Mouse (Mus musculus): ENCODE data around the gene Trim8.

The Trim8 gene

DNA sequence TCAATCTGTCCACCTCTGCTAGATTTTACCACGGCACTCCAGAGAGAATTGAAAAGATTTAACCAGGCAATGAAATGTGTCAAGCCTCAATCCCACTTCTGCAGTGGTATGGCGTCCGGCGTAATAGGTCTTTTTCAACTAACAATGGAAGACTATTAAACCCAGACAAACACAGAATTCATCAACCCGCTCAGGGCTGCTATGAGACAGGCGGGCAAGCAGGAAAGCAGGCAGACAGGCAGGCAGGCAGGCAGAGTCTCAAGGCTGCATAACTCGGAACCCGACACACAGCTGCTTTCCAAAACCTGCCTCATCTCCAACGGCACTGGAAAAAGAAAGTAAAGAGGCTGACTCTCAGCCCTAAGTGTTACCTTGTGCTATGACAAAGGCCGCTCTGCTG lies 46.6 kb downstream of the Trim8 start:
- DNase-seq (ENCODE audit: low spot score in 2 of 2): no peak

DNA sequence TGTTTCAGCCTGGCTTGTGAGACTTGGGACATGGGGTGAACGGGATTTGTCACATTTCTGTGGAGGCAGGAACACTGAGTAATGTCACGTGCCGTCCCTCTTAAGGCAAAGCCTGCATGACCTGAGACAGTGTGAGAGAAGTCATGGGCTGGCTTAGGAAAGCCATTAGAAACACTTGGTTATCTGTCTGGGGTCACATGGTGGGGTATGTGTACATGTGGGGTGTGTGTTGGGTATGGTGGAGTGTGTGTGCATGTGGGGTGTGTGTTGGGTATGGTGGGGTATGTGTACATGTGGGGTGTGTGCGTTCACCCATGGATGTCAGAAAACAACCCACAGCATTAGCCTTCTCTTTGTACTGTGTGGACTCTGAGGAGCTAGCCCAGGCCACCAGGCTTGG lies 48.9 kb downstream of the Trim8 start:
- DNase-seq (ENCODE audit: low spot score in 2 of 2): no peak

DNA sequence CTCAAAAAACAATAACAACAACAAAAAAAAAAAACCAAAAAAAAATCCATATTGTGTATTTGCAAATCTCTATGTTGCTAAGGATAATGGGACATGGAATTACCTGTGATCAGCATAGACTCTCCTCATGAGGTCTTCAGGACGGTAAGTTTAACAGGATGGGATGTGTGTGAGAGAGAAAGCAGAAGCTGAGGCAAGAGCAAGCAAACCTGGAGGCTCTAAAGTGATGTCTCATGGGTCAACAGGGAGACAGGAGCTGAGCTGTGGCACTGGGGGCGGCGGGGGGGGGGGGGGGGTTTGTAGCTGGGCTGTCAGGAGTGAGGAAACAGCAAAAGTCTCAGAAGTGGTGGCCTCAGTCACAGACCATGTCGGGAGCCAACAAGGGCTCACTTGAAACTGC lies 51.0 kb downstream of the Trim8 start:
- DNase-seq (ENCODE audit: low spot score in 2 of 2): no peak

DNA sequence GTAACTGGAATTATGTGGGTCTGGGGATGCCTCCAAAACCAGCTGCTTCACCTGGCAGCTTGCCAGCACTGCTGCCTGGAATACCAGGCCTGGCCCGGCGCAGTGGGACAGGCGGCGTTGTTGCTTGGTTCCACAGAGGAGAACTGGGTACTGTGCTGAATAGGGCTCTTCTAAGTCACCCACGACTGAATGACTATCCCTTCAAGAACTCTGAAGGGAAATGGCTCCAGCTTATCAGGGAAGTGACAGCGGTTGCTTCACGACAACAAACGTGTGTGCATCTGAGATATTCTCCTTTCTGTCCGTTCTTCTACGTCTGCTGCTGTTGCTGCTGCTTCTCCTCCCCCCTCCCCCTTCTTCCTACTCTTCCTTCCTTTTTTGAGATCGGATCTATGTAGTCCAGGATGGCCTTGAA lies 52.0 kb downstream of the Trim8 start:
- peak; percentile 79 to 80 for DNase-seq (ENCODE audit: low spot score in 2 of 2)

DNA sequence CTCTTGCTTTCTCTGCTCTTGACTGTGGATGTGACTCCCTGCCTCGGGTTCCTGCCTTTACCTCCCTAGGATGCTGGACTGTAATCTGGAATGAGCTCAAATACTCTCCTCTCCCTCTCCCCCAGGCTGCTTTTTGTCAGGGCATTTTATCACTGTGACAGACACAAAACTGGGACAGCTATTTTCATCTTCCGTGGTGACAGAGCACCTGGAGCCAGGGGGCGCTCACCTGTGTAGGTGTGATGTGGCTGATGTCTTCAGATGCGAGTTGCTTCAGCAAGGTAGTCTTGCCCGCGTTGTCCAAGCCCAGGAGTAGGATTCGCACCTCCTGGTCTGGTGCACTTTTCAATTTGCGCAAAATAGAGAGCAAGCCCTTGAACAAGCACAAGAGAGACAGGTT lies 56.5 kb downstream of the Trim8 start:
- no peak for DNase-seq (ENCODE audit: low spot score in 2 of 2)

DNA sequence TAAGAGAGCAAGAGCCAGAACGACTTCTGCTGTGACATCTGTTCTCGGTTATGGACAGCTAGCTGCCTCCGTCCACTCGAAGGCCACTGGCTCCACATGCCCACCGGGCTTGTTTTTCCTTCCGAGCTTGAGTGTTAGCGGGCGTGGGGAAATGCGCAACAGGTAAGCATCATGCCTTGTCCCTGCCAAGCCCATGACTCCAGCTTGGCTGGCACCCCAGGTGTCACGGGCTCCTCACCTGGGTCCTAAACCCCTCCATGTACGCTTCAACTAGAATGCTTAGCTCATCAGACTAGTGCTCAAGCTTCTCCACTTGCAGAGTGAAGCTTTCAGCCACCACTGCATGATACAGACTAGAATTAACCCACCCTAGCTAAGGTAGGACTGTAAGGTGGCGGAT lies 57.1 kb downstream of the Trim8 start:
- no peak for DNase-seq (ENCODE audit: low spot score in 2 of 2)

DNA sequence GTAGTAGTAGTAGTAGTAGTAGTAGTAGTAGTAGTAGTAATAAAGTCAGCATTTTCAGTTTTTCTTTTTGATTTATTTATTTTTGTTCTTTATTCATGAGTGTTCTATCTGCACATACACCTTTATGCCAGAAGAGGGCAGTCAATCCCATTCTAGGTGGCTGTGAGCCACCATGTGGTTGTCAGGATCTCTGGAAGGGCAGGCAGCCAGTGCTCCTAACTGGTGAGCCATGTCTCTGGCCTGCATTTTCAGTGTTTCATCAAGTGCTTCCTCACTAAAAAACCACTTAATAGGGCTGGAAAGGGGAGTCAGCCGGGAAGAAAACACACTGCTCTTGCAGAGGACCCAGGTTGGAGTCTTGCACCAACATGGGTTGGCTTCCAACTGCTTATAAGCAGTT lies 60.6 kb downstream of the Trim8 start:
- DNase-seq (ENCODE audit: low spot score in 2 of 2): peak; percentile 61 to 66

DNA sequence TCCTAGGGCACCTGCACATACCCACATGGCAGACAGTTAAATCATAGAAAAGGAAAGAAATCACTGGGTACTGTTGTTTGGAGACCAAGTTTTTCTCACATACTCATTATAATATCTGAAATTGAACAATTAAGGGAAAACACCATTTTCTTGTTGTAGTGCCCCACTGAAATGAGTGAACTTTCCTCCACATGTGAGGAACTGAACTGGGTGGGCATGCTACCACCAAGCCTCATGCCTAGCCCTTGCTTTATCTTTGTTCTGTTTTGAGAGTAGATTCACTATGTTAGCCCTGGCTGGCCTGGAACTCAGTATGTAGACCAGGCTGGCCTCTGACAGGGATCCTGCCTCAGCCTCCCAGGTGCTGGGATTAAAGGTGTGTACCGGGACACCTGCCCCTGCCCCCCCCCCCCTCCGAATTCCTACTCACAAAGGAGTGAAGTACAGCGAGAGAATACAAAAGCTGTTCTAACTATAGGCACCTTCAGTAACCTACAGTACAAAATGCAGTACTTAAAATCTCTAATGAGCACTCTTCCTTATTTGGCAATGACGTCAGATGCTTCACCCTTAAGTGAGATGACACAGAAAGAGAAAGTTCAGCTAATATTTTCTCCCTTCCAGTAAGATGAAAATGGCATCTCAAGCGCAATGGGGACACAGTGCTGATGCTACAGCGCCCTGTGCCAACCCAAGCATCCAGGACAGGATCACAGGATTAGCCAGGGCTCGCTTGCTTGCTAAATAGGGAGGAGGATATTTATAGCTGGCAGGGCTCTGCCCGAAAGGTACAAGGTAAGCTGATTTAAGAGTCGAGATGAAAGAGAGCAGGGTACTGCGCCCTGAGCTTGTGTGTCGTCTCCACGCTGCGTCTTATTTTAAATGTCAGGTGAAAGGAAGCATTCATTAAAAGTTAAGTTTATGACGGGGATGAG lies 61.3 kb downstream of the Trim8 start:
- no peak for DNase-seq (ENCODE audit: low spot score in 2 of 2)

DNA sequence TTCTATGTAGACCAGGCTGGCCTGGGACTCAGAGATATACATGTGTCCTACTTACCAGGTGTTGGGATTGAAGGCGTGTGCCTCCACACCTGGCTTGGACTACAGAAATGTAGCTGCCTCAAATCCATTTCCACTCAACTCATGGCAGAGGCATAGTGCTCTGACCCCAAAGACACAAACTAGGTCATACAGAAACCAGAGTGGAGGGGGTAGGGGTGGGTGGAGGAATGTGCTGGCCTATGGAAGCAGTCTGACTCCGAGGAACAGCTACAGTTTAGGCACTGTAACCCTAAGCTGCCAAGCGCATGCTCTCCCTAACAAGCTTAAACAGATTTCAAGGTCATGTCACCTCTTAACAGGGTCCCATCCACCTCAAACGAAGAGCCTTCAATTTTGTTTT lies 62.1 kb downstream of the Trim8 start:
- no peak for DNase-seq (ENCODE audit: low spot score in 2 of 2)

DNA sequence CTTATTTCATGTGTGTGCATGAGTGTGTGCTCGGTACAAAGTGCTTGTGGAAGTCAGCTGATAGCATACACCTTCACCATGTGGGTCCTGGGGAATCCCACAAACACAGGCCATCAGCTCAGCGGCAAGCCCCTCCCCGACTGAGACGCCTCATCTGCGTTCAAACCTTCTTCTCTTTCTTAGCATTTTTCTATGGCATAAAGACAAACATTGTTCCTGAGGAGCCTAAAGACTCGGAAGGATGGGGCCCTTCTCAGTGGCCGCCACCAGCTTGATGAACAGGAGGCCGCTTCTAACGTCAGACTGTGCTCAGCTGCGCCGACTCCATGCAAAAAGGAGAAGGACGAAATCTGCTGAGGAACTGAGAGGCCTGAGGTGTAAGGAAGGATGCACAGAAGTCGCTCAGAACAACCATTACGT lies 62.6 kb downstream of the Trim8 start:
- DNase-seq (ENCODE audit: low spot score in 2 of 2): no peak

Measured in right cerebral cortex, postnatal 10 days (tissue).